Mouse (Mus musculus) intestine, embryonic 15.5 days (tissue): Measurements from ENCODE around the gene Pmch. TPM values are rescaled to one million over a fixed set of nuclear protein-coding genes. Genes with fewer than 3 reads are reported as not detected.

Experiments used
- polyA plus RNA-seq: library from polyadenylated mRNA; unstranded; fragments of >200 nt; fragmentation: Nextera tagmentation; extraction: Ambion mirVana; gene quantifications from 2 replicates; pipeline ENCODE4 v1.2.1, GENCODE M21; 2015

Gene Pmch
- polyA plus RNA-seq, 1 experiment from 2014 or later: 0.20 TPM

Other genes starting within 250 kb of the Pmch start
- gene Igf1, start 232.8 kb upstream of the Pmch start, polyA plus RNA-seq: 43.4 and 52.5 TPM in 2 replicates
- 9.1 and 10.4 TPM in 2 replicates for gene Parpbp, start 55.9 kb downstream of the Pmch start, polyA plus RNA-seq
- 72.0 and 88.1 TPM in 2 replicates for gene Nup37, start 55.9 kb downstream of the Pmch start, polyA plus RNA-seq
- 63.2 and 68.6 TPM in 2 replicates for gene Washc3, start 110.0 kb downstream of the Pmch start, polyA plus RNA-seq